Comparison of ENCODE assay signal across 7 mouse cellular contexts in genomic region chr12:78860921-78861495, GRCm38 (mm10). TPM values are rescaled to one million over a fixed set of nuclear protein-coding genes. Genes with fewer than 3 reads are reported as not detected.
DNase-seq lines count a peak whose midpoint lies in the region; ATAC-seq and TF ChIP-seq lines count a peak whose summit lies in the region.

No protein-coding gene starts in this region.

- WGBS in lung, embryonic 14.5 days: under 1% methylated on average over 30 of the region's 30 CpGs
- under 1% methylated on average over 30 of the region's 30 CpGs for WGBS in bone marrow, adult 2 months
- under 1% methylated on average over 30 of the region's 30 CpGs for WGBS in forebrain, embryonic 13.5 days
- under 1% methylated on average over 30 of the region's 30 CpGs for WGBS in liver, embryonic 11.5 days
- under 1% methylated on average over 30 of the region's 30 CpGs for WGBS in stomach, embryonic 14.5 days

- no peaks in the 10 kb centered on the region for H3K9me3 ChIP-seq in lung, embryonic 14.5 days (ENCODE audit: low read depth, low read length)
- no peaks in the 10 kb centered on the region for H3K9me3 ChIP-seq in forebrain, embryonic 13.5 days (replicated peaks)
- H3K9me3 ChIP-seq in liver, embryonic 11.5 days (ENCODE audit: control insufficient read depth, low read length): no peaks in the 10 kb centered on the region
- no peaks in the 10 kb centered on the region for H3K9me3 ChIP-seq in stomach, embryonic 14.5 days (ENCODE audit: control insufficient read depth, low read depth, low read length)

- H3K4me1 ChIP-seq in lung, embryonic 14.5 days (ENCODE audit: insufficient read depth): no peaks in the 10 kb centered on the region
- H3K4me1 ChIP-seq in bone marrow, adult 2 months (ENCODE audit: control insufficient read depth, insufficient read depth, low read length): no peaks in the 10 kb centered on the region; the same call in 1 of the 2 replicates
- peaks cover 33% of the 10 kb centered on the region for H3K4me1 ChIP-seq in forebrain, embryonic 13.5 days
- no peaks in the 10 kb centered on the region; the same call in none of the 2 replicates for H3K4me1 ChIP-seq in liver, embryonic 11.5 days (replicated peaks; ENCODE audit: control insufficient read depth, insufficient read depth, low read length)
- H3K4me1 ChIP-seq in stomach, embryonic 14.5 days (ENCODE audit: control insufficient read depth, insufficient read depth, low read length): peaks cover 3% of the 10 kb centered on the region; the same call in 1 of the 2 replicates

- peak; percentile 7 for ATAC-seq in lung, embryonic 14.5 days (ENCODE audit: insufficient read depth)
- ATAC-seq in forebrain, embryonic 13.5 days: peak; percentile 6
- ATAC-seq in liver, embryonic 11.5 days (replicated peaks; ENCODE audit: low FRiP score): peak; percentile 6; the same call in 1 of the 2 replicates
- ATAC-seq in stomach, embryonic 14.5 days (ENCODE audit: insufficient number of reproducible peaks, insufficient read depth, low FRiP score, low read depth): 0 out of 2 replicates have a peak, but pooled peaks have one; percentile 4

- H3K27me3 ChIP-seq in lung, embryonic 14.5 days (ENCODE audit: insufficient read depth, low read length): no peaks in the 10 kb centered on the region
- H3K27me3 ChIP-seq in forebrain, embryonic 13.5 days: no peaks in the 10 kb centered on the region
- no peaks in the 10 kb centered on the region for H3K27me3 ChIP-seq in liver, embryonic 11.5 days (replicated peaks; ENCODE audit: control insufficient read depth, insufficient read depth, low read length)
- no peaks in the 10 kb centered on the region for H3K27me3 ChIP-seq in stomach, embryonic 14.5 days (ENCODE audit: control insufficient read depth, insufficient read depth, low read length)

- TF ChIP-seq CTCF in lung, embryonic 14.5 days (IDR thresholded peaks at IDR 0.05; ENCODE audit: low read depth): no peak
- TF ChIP-seq CTCF in bone marrow, adult 2 months (IDR thresholded peaks at IDR 0.05; ENCODE audit: control insufficient read depth, insufficient read depth, low read length): peak; percentile 13; the same call in 1 of the 2 replicates

- DNase-seq in lung, embryonic 14.5 days: no peak
- DNase-seq in lung, postnatal 4 days: no peak
- no peak for DNase-seq in liver, embryonic 11.5 days (ENCODE audit: low spot score)
- DNase-seq in left cerebral cortex, adult 9 months (ENCODE audit: low spot score in 2 of 2): no peak

- peak overlapping the region; percentile 81 for H3K4me3 ChIP-seq in lung, embryonic 14.5 days (ENCODE audit: low read depth, low read length)
- H3K4me3 ChIP-seq in bone marrow, adult 2 months (replicated peaks; ENCODE audit: control insufficient read depth, low read depth, low read length): peak overlapping the region; percentile 91
- H3K4me3 ChIP-seq in forebrain, embryonic 13.5 days: peak overlapping the region; percentile 91
- H3K4me3 ChIP-seq in liver, embryonic 11.5 days (ENCODE audit: low read depth, low read length): peak overlapping the region; percentile 80
- H3K4me3 ChIP-seq in stomach, embryonic 14.5 days (ENCODE audit: low read depth, low read length): peak overlapping the region; percentile 88

- peak overlapping the region; percentile 74 for H3K9ac ChIP-seq in lung, embryonic 14.5 days
- H3K9ac ChIP-seq in forebrain, embryonic 13.5 days: peak overlapping the region; percentile 93
- peak overlapping the region; percentile 69 for H3K9ac ChIP-seq in liver, embryonic 11.5 days (ENCODE audit: low read depth, low read length)
- H3K9ac ChIP-seq in stomach, embryonic 14.5 days (replicated peaks; ENCODE audit: low read depth, low read length): peak overlapping the region; percentile 67

- TF ChIP-seq POLR2A in bone marrow, adult 2 months (IDR thresholded peaks at IDR 0.05; ENCODE audit: borderline replicate concordance, control insufficient read depth, low read depth, low read length): no peak

- H3K4me2 ChIP-seq in lung, embryonic 14.5 days: peak overlapping the region; percentile 87
- H3K4me2 ChIP-seq in forebrain, embryonic 13.5 days: peak overlapping the region; percentile 95
- H3K4me2 ChIP-seq in liver, embryonic 11.5 days: peak overlapping the region; percentile 63
- H3K4me2 ChIP-seq in stomach, embryonic 14.5 days (replicated peaks; ENCODE audit: low read depth, low read length): peak overlapping the region; percentile 83

- peak overlapping the region; percentile 67; the same call in 1 of the 2 replicates for H3K27ac ChIP-seq in lung, embryonic 14.5 days (ENCODE audit: low read depth)
- H3K27ac ChIP-seq in bone marrow, adult 2 months (ENCODE audit: control insufficient read depth, insufficient read depth, low read depth, low read length, poor library complexity): peak overlapping the region; percentile 82
- H3K27ac ChIP-seq in forebrain, embryonic 13.5 days: peak overlapping the region; percentile 45
- H3K27ac ChIP-seq in liver, embryonic 11.5 days (ENCODE audit: low read depth, low read length): peak overlapping the region; percentile 44; the same call in 1 of the 2 replicates
- H3K27ac ChIP-seq in stomach, embryonic 14.5 days (ENCODE audit: low read length): peak overlapping the region; percentile 52; the same call in 1 of the 2 replicates

- peaks cover 17% of the 10 kb centered on the region for H3K36me3 ChIP-seq in lung, embryonic 14.5 days (ENCODE audit: insufficient read depth)
- H3K36me3 ChIP-seq in forebrain, embryonic 13.5 days (ENCODE audit: poor library complexity, severe bottlenecking): peaks cover 6% of the 10 kb centered on the region
- no peaks in the 10 kb centered on the region for H3K36me3 ChIP-seq in liver, embryonic 11.5 days (ENCODE audit: control insufficient read depth, insufficient read depth, low read length)
- H3K36me3 ChIP-seq in stomach, embryonic 14.5 days (ENCODE audit: control insufficient read depth, insufficient read depth, low read length): no peaks in the 10 kb centered on the region; the same call in 1 of the 2 replicates

RNA-seq across cellular contexts. Expression of gene Atp6v1d, which starts 0.4 kb away (rescaled TPM):
- 55.6 and 56.9 TPM in 2 replicates for polyA plus RNA-seq in lung, embryonic 14.5 days (2014; fragmentation: Nextera tagmentation; extraction: Ambion mirVana)
- polyA plus RNA-seq in bone marrow, adult 2 months (2011; ENCODE audit: insufficient read depth, insufficient read length, low replicate concordance, missing spikeins): 50.6 and 79.5 TPM in 2 replicates
- polyA plus RNA-seq in forebrain, embryonic 13.5 days (2015; fragmentation: Nextera tagmentation; extraction: Ambion mirVana): 107 and 111 TPM in 2 replicates
- polyA plus RNA-seq in liver, embryonic 11.5 days (2014; fragmentation: Nextera tagmentation; extraction: Ambion mirVana): 62.5 and 63.1 TPM in 2 replicates
- 68.3 and 72.9 TPM in 2 replicates for polyA plus RNA-seq in stomach, embryonic 14.5 days (2014; fragmentation: Nextera tagmentation; extraction: Ambion mirVana)

RNA-seq across cellular contexts. Expression of gene Eif2s1, which starts 0.6 kb away (rescaled TPM):
- polyA plus RNA-seq in lung, embryonic 14.5 days (2014; fragmentation: Nextera tagmentation; extraction: Ambion mirVana): 231 and 243 TPM in 2 replicates
- polyA plus RNA-seq in bone marrow, adult 2 months (2011; ENCODE audit: insufficient read depth, insufficient read length, low replicate concordance, missing spikeins): 18.7 and 43.2 TPM in 2 replicates
- polyA plus RNA-seq in forebrain, embryonic 13.5 days (2015; fragmentation: Nextera tagmentation; extraction: Ambion mirVana): 188 and 203 TPM in 2 replicates
- 327 and 380 TPM in 2 replicates for polyA plus RNA-seq in liver, embryonic 11.5 days (2014; fragmentation: Nextera tagmentation; extraction: Ambion mirVana)
- polyA plus RNA-seq in stomach, embryonic 14.5 days (2014; fragmentation: Nextera tagmentation; extraction: Ambion mirVana): 190 and 198 TPM in 2 replicates

RNA-seq across cellular contexts. Expression of gene Plek2, which starts 45.8 kb away (rescaled TPM):
- polyA plus RNA-seq in lung, embryonic 14.5 days (2014; fragmentation: Nextera tagmentation; extraction: Ambion mirVana): 5.9 and 6.4 TPM in 2 replicates
- polyA plus RNA-seq in bone marrow, adult 2 months (2011; ENCODE audit: insufficient read depth, insufficient read length, low replicate concordance, missing spikeins): 4.1 and 6.2 TPM in 2 replicates
- polyA plus RNA-seq in forebrain, embryonic 13.5 days (2015; fragmentation: Nextera tagmentation; extraction: Ambion mirVana): 0.97 and 0.98 TPM in 2 replicates
- polyA plus RNA-seq in liver, embryonic 11.5 days (2014; fragmentation: Nextera tagmentation; extraction: Ambion mirVana): 22.0 and 27.0 TPM in 2 replicates
- 21.0 and 23.7 TPM in 2 replicates for polyA plus RNA-seq in stomach, embryonic 14.5 days (2014; fragmentation: Nextera tagmentation; extraction: Ambion mirVana)
